Mouse (Mus musculus): ENCODE results near the gene Gbx2. TPM values are rescaled to one million over a fixed set of nuclear protein-coding genes. Genes with fewer than 3 reads are reported as not detected.

The Gbx2 gene
- polyA plus RNA-seq, 1 experiment, result 2.4 TPM

DNA sequence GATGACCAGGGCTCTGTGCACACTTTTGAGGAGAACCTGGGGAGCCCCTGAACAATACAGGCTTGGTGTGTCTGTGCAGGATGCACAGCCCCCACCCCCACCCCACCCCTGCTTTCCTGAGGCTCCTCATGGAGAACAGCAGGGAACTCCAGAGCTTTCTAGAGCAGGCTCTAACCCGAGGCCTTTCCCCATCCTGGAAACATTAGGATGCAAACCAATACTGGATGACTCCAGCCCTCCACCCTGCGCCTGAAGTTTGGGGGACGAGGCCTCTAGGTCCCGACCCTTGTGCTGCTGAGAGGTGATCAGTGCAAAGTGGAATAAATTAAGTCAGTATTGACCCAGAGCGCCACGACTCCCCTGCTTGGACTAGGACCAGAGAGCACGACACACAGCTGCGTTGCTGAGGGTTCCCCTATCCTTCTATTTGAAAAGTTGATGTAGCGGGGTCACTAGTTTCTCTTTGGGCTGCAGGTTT, 4.4 kb downstream of the Gbx2 start:
- Histone ChIP-seq H3K4me3 (replicated peaks; ENCODE audit: control insufficient read depth, low read depth, low read length) (no peak overlapping the region), H3K4me1 (ENCODE audit: control insufficient read depth, insufficient read depth, low read length) (no peaks in the 10 kb centered on the region), H3K27ac (ENCODE audit: control insufficient read depth, insufficient read depth, low read depth, low read length, poor library complexity) (no peak overlapping the region)
- no peak for TF ChIP-seq POLR2A (IDR thresholded peaks at IDR 0.05; ENCODE audit: borderline replicate concordance, control insufficient read depth, low read depth, low read length)
- TF ChIP-seq CTCF (IDR thresholded peaks at IDR 0.05; ENCODE audit: control insufficient read depth, insufficient read depth, low read length), result no peak
- 35% methylated on average over 9 of the region's 9 CpGs for WGBS

DNA sequence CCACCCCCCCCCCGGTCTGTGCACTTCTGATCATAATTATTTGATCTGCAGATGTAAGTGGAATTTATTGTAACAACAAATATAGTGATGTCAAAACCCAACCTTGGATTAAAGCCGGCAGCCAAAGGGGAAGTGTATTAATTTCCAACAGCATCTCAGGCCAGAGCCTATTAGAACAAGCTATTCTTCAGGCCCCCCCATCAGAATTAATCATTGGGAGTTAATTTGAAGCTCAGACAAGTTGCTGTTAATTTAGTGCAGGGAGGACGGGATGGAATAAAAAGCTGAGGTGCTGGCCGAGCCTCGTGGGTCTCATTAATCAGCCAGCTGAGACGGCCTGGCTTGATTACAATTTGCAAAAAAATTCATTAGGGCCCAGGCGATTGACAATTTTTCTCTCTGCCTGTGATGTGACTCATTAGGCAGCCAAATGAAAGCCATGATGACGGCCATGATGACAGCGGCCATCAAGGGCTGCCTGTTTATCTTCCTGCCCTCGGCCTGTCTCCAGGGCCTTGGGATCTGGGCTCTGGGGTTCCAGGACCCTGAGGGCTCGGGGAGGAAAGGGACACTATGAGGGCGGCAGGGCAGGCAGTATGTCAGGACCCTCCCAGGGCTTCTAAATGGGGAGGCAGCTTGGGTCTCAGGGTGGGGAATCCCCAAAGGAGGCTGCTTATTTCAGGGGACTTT, 5.3 kb downstream of the Gbx2 start:
- no peaks in the 10 kb centered on the region for H3K4me1 ChIP-seq (ENCODE audit: control insufficient read depth, insufficient read depth, low read length)
- TF ChIP-seq CTCF (IDR thresholded peaks at IDR 0.05; ENCODE audit: control insufficient read depth, insufficient read depth, low read length) (no peak), POLR2A (IDR thresholded peaks at IDR 0.05; ENCODE audit: borderline replicate concordance, control insufficient read depth, low read depth, low read length) (no peak)
- H3K4me3 ChIP-seq (replicated peaks; ENCODE audit: control insufficient read depth, low read depth, low read length), result no peak overlapping the region
- no peak overlapping the region for H3K27ac ChIP-seq (ENCODE audit: control insufficient read depth, insufficient read depth, low read depth, low read length, poor library complexity)
- WGBS, result 81% methylated on average over 12 of the region's 12 CpGs

DNA sequence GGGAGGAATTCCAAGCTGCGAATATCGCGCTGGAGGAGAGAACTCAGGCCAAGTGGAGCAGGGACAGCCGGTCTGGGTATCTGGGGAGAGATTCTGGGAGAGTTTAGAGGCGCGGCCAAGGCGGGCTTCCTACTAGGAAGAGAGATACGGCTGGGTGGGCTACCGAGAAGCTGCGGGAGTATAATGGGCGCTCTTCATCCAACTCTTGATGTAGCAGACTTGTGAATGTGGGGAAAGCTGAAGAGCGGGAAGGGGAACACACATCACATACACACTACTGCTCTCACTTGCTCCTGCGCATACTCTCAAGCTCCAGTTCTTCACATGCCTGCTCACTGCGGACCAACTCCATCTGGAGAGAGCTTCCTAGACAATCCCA, 7.3 kb downstream of the Gbx2 start:
- 30% methylated on average over 14 of the region's 14 CpGs for WGBS

DNA sequence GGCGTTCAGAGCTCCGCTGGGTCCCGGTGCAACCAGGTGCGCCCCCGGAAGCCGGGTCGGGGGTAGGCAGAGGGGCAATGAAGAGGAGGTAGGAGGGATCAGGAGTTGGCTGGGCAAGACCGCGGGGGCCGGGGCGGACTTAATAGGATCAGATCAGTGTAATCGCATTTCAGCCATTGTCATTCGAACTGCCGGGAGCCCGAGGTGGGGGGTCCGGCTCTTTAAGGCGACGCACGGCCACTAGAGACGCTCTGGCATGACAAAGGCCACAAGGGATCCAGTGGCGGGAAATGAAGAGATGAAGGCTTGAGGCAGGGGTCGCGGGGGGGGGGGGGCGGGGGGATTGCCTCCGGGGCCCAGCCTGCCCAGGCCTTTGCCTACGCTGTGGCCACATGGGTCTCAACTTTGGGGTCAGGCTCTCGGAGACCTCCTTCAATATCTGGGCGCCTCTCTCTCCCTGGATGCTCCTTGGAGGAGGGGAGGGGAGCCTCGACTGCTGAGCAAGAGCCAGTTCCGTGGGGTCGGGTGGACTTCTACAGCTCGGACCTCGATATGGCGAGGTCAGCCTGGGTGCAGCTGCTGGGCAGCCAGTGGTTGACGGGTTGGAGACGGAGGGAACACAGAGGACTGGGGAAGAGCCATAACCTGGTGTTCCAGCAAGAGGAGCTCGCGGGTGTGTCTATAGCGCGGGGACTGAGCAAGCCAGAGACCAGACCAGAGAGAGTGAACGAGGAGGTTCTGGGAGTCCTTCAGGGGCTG, 7.9 kb downstream of the Gbx2 start:
- H3K27ac ChIP-seq (ENCODE audit: control insufficient read depth, insufficient read depth, low read depth, low read length, poor library complexity), result no peak overlapping the region
- no peak overlapping the region for H3K4me3 ChIP-seq (replicated peaks; ENCODE audit: control insufficient read depth, low read depth, low read length)
- no peak for TF ChIP-seq CTCF (IDR thresholded peaks at IDR 0.05; ENCODE audit: control insufficient read depth, insufficient read depth, low read length)
- no peak for TF ChIP-seq POLR2A (IDR thresholded peaks at IDR 0.05; ENCODE audit: borderline replicate concordance, control insufficient read depth, low read depth, low read length)
- H3K4me1 ChIP-seq (ENCODE audit: control insufficient read depth, insufficient read depth, low read length), result no peaks in the 10 kb centered on the region
- 4% methylated on average over 41 of the region's 41 CpGs for WGBS

More for the DNA sequence above, 7.3 kb downstream of the Gbx2 start:
- TF ChIP-seq POLR2A (IDR thresholded peaks at IDR 0.05; ENCODE audit: borderline replicate concordance, control insufficient read depth, low read depth, low read length) (no peak), CTCF (IDR thresholded peaks at IDR 0.05; ENCODE audit: control insufficient read depth, insufficient read depth, low read length) (no peak)
- Histone ChIP-seq H3K4me1 (ENCODE audit: control insufficient read depth, insufficient read depth, low read length) (no peaks in the 10 kb centered on the region), H3K27ac (ENCODE audit: control insufficient read depth, insufficient read depth, low read depth, low read length, poor library complexity) (no peak overlapping the region), H3K4me3 (replicated peaks; ENCODE audit: control insufficient read depth, low read depth, low read length) (no peak overlapping the region)

DNA sequence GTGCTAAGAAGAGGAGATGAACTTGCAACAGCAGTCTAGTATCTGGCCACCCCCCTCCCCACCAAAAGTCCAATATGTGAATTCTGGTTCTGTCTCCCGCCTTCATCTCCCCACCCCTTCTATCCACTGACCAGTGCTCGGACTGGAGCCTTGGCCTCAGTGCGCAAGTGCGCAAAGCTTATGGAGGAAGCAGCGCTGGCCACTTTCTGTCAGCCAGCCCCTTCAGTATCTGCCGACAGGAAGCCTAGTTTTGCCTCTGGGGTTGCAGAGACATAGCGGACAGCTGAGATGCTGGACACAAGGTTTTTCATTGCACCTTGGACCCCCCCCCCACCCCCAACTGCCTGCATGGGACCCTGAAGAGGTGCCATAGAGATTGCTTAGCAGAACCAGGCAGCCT, 8.7 kb downstream of the Gbx2 start:
- Histone ChIP-seq H3K4me1 (ENCODE audit: control insufficient read depth, insufficient read depth, low read length) (no peaks in the 10 kb centered on the region), H3K27ac (ENCODE audit: control insufficient read depth, insufficient read depth, low read depth, low read length, poor library complexity) (no peak overlapping the region), H3K4me3 (replicated peaks; ENCODE audit: control insufficient read depth, low read depth, low read length) (no peak overlapping the region)
- 7% methylated on average over 7 of the region's 7 CpGs for WGBS
- no peak for TF ChIP-seq POLR2A (IDR thresholded peaks at IDR 0.05; ENCODE audit: borderline replicate concordance, control insufficient read depth, low read depth, low read length)
- TF ChIP-seq CTCF (IDR thresholded peaks at IDR 0.05; ENCODE audit: control insufficient read depth, insufficient read depth, low read length), result no peak

DNA sequence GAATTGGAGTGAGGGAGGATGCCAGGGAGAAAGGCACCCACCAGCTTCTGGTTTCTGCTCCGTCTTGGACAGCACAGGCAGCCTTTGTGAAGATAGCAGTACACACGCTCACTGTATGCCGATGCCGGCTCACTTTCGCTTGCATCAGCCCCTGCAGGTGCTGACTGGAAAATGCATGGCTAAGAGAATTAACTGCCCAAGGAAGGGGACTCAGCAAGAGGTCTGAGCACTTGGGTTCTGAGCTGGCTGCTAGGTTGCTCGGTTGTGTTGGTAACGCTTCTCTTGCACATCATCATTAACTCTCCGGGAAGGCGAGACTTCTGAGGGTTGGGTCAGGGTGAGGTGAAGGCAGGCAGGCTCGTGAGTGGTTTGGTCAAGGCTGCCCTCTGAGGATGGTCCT, 9.2 kb downstream of the Gbx2 start:
- no peak for TF ChIP-seq CTCF (IDR thresholded peaks at IDR 0.05; ENCODE audit: control insufficient read depth, insufficient read depth, low read length)
- TF ChIP-seq POLR2A (IDR thresholded peaks at IDR 0.05; ENCODE audit: borderline replicate concordance, control insufficient read depth, low read depth, low read length), result no peak
- Histone ChIP-seq H3K4me3 (replicated peaks; ENCODE audit: control insufficient read depth, low read depth, low read length) (no peak overlapping the region), H3K4me1 (ENCODE audit: control insufficient read depth, insufficient read depth, low read length) (no peaks in the 10 kb centered on the region), H3K27ac (ENCODE audit: control insufficient read depth, insufficient read depth, low read depth, low read length, poor library complexity) (no peak overlapping the region)
- 11% methylated on average over 10 of the region's 10 CpGs for WGBS

DNA sequence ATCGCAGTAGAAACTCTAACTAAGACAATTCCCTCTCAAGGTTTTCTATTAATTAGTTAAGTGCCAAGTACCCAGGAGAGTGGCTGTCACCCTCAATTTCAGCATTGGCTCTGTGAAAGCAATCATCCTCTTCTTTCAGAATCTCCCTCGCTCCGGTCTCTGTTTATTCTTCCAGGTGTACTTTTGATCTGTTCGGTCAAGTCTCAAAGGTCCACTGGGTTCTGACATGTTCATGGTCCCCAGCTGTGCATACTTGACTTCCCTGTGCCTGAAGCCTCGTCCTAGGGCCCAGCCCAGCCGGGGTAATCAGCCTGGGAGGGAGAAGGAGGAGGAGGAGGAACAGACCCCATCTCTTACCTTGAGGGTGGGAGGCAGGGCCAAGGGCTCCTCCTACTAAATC, 11.8 kb downstream of the Gbx2 start:
- WGBS, result 78% methylated on average over 6 of the region's 6 CpGs

DNA sequence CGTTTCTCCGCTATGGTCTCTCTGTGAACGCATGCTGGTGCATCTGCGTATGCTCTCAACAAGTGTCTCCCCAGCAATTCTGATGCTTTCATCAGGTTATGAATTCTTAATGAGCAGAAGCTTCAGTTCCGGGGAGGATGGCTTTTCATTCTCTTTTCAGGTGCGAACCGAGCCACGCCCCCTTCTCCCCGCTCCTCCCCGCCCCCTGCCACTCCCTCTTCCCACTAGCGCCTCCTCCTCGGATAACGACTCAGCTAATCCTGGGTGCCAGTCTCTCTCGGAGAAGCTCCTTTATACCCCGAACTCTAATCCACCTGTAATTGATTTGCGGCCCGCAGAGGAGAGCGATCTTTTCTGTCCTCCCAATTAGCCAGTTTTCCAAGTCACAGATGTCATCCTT, 12.9 kb downstream of the Gbx2 start:
- WGBS, result 58% methylated on average over 18 of the region's 18 CpGs
- TF ChIP-seq POLR2A (IDR thresholded peaks at IDR 0.05; ENCODE audit: borderline replicate concordance, control insufficient read depth, low read depth, low read length), result no peak
- no peak for TF ChIP-seq CTCF (IDR thresholded peaks at IDR 0.05; ENCODE audit: control insufficient read depth, insufficient read depth, low read length)
- no peak overlapping the region for H3K27ac ChIP-seq (ENCODE audit: control insufficient read depth, insufficient read depth, low read depth, low read length, poor library complexity)
- no peak overlapping the region for H3K4me3 ChIP-seq (replicated peaks; ENCODE audit: control insufficient read depth, low read depth, low read length)
- no peaks in the 10 kb centered on the region for H3K4me1 ChIP-seq (ENCODE audit: control insufficient read depth, insufficient read depth, low read length)

More for the DNA sequence above, 11.8 kb downstream of the Gbx2 start:
- TF ChIP-seq CTCF (IDR thresholded peaks at IDR 0.05; ENCODE audit: control insufficient read depth, insufficient read depth, low read length), result no peak
- TF ChIP-seq POLR2A (IDR thresholded peaks at IDR 0.05; ENCODE audit: borderline replicate concordance, control insufficient read depth, low read depth, low read length), result no peak
- Histone ChIP-seq H3K4me3 (replicated peaks; ENCODE audit: control insufficient read depth, low read depth, low read length) (no peak overlapping the region), H3K4me1 (ENCODE audit: control insufficient read depth, insufficient read depth, low read length) (no peaks in the 10 kb centered on the region), H3K27ac (ENCODE audit: control insufficient read depth, insufficient read depth, low read depth, low read length, poor library complexity) (no peak overlapping the region)
